Mouse (Mus musculus) MEL (cell line): ENCODE results near the gene Rbpj. TPM values are rescaled to one million over a fixed set of nuclear protein-coding genes. Genes with fewer than 3 reads are reported as not detected.

Experiments used
- DNase-seq: peaks from one replicate; pipeline ENCODE4 v3.0.0; 2011; ENCODE audit warnings: low read depth, low spot score
- H3K27ac ChIP-seq: 2 replicates; pipeline ENCODE4 v1.5.1; 2012; ENCODE audit warnings: low read depth, mild to moderate bottlenecking, control low read depth, low read length, moderate library complexity; ENCODE audit not compliant: control insufficient read depth
- H3K27me3 ChIP-seq, 2 experiments: fragments of 150-350 bp in 1 of 2; sonication (generic) in 1 of 2; 2 replicates each; pipeline ENCODE4 v1.6.1; 2012; ENCODE audit warnings: low read length in 2 of 2, mild to moderate bottlenecking in 2 of 2, improper control_type of control experiment in 1 of 2, moderate library complexity in 1 of 2; ENCODE audit not compliant: insufficient read depth in 2 of 2, control insufficient read depth in 1 of 2
- H3K36me3 ChIP-seq, 2 experiments: 2 replicates each; pipeline ENCODE4 v1.6.1; 2012 to 2014; ENCODE audit warnings: low read length in 2 of 2, improper control_type of control experiment in 1 of 2, inconsistent platforms in 1 of 2, mild to moderate bottlenecking in 1 of 2; ENCODE audit not compliant: insufficient read depth in 2 of 2, control insufficient read depth in 1 of 2
- H3K4me1 ChIP-seq, 2 experiments: fragments of 150-350 bp in 1 of 2; sonication (generic) in 1 of 2; 2 replicates each; pipeline ENCODE4 v1.6.1; 2012; ENCODE audit warnings: low read length in 2 of 2, improper control_type of control experiment in 1 of 2, mild to moderate bottlenecking in 1 of 2; ENCODE audit not compliant: insufficient read depth in 2 of 2, control insufficient read depth in 1 of 2
- H3K4me3 ChIP-seq, 2 experiments: fragments of 150-350 bp in 1 of 2; sonication (generic) in 1 of 2; 2 replicates each; pipeline ENCODE4 v1.5.1; 2012; ENCODE audit warnings: low read depth in 2 of 2, low read length in 2 of 2, mild to moderate bottlenecking in 2 of 2, moderate library complexity in 2 of 2, control low read depth in 1 of 2, improper control_type of control experiment in 1 of 2; ENCODE audit not compliant: control insufficient read depth in 1 of 2, insufficient read depth in 1 of 2
- H3K79me2 ChIP-seq: 2 replicates; pipeline ENCODE4 v1.6.1; 2012; ENCODE audit warnings: mild to moderate bottlenecking, low read length, moderate library complexity; ENCODE audit not compliant: control insufficient read depth, poor library complexity, insufficient read depth
- H3K9ac ChIP-seq: 2 replicates; pipeline ENCODE4 v1.6.1; 2012; ENCODE audit warnings: low read depth, mild to moderate bottlenecking, control low read depth, low read length, moderate library complexity; ENCODE audit not compliant: control insufficient read depth, poor library complexity, severe bottlenecking
- H3K9me3 ChIP-seq: fragments of 150-350 bp; sonication (generic); replicated peaks from 2 replicates; pipeline ENCODE4 v1.6.1; 2012; ENCODE audit warnings: mild to moderate bottlenecking, low read length, improper control_type of control experiment, moderate library complexity; ENCODE audit not compliant: insufficient read depth
- CHD1 ChIP-seq: IDR thresholded peaks from 2 replicates; pipeline ENCODE4 v1.6.1; 2012; ENCODE audit warnings: low read depth, mild to moderate bottlenecking, inconsistent platforms, low read length, improper control_type of control experiment
- CHD2 ChIP-seq: IDR thresholded peaks from 2 replicates; pipeline ENCODE4 v1.6.1; 2011; ENCODE audit warnings: low read length, improper control_type of control experiment
- E2F4 ChIP-seq: IDR thresholded peaks from 2 replicates; pipeline ENCODE4 v1.6.1; 2011; ENCODE audit warnings: low read depth, low read length, improper control_type of control experiment, borderline replicate concordance
- ELF1 ChIP-seq: IDR thresholded peaks from 2 replicates; pipeline ENCODE4 v1.6.1; 2014; ENCODE audit warnings: low read depth, mild to moderate bottlenecking, inconsistent platforms, low read length, improper control_type of control experiment, moderate library complexity
- EP300 ChIP-seq, 2 experiments: IDR thresholded peaks; 2 replicates each; pipeline ENCODE4 v1.6.1; 2011; ENCODE audit warnings: improper control_type of control experiment in 2 of 2, low read length in 2 of 2, low read depth in 1 of 2, mild to moderate bottlenecking in 1 of 2
- ETS1 ChIP-seq: IDR thresholded peaks from 2 replicates; pipeline ENCODE4 v1.6.1; 2012; ENCODE audit warnings: low read depth, mild to moderate bottlenecking, inconsistent platforms, low read length, improper control_type of control experiment, moderate library complexity
- HCFC1 ChIP-seq: IDR thresholded peaks from 2 replicates; pipeline ENCODE4 v1.6.1; 2012; ENCODE audit warnings: low read depth, mild to moderate bottlenecking, inconsistent platforms, low read length, improper control_type of control experiment, moderate library complexity
- MAFK ChIP-seq: IDR thresholded peaks from 2 replicates; pipeline ENCODE4 v1.6.1; 2011; ENCODE audit warnings: low read depth, mild to moderate bottlenecking, low read length, improper control_type of control experiment, borderline replicate concordance
- MAX ChIP-seq: IDR thresholded peaks from 2 replicates; pipeline ENCODE4 v1.6.1; 2011; ENCODE audit warnings: low read length, improper control_type of control experiment
- MEF2A ChIP-seq: IDR thresholded peaks from 2 replicates; pipeline ENCODE4 v1.6.1; 2014; ENCODE audit warnings: low read depth, mild to moderate bottlenecking, inconsistent platforms, low read length, improper control_type of control experiment; ENCODE audit not compliant: poor library complexity, insufficient replicate concordance, severe bottlenecking; ENCODE audit errors: extremely low read depth
- MXI1 ChIP-seq: IDR thresholded peaks from 2 replicates; pipeline ENCODE4 v1.6.1; 2011; ENCODE audit warnings: mild to moderate bottlenecking, low read depth, low read length, improper control_type of control experiment
- RAD21 ChIP-seq: IDR thresholded peaks from 2 replicates; pipeline ENCODE4 v1.6.1; 2011; ENCODE audit warnings: mild to moderate bottlenecking, low read depth, low read length, improper control_type of control experiment
- RCOR1 ChIP-seq: IDR thresholded peaks from 2 replicates; pipeline ENCODE4 v1.6.1; 2012; ENCODE audit warnings: low read depth, mild to moderate bottlenecking, inconsistent platforms, low read length, improper control_type of control experiment
- SIN3A ChIP-seq: IDR thresholded peaks from 2 replicates; pipeline ENCODE4 v1.6.1; 2012; ENCODE audit warnings: low read length, improper control_type of control experiment, inconsistent platforms
- TAL1 ChIP-seq: IDR thresholded peaks from 2 replicates; pipeline ENCODE4 v1.6.1; 2012; ENCODE audit warnings: mild to moderate bottlenecking, inconsistent platforms, low read length, moderate library complexity, mixed read lengths
- TBP ChIP-seq: IDR thresholded peaks from 2 replicates; pipeline ENCODE4 v1.8.0; 2011; ENCODE audit warnings: low read depth, low read length, improper control_type of control experiment
- TCF12 ChIP-seq: IDR thresholded peaks from 2 replicates; pipeline ENCODE4 v1.6.1; 2014; ENCODE audit warnings: low read depth, mild to moderate bottlenecking, inconsistent platforms, low read length, improper control_type of control experiment, moderate library complexity
- UBTF ChIP-seq: IDR thresholded peaks from 2 replicates; pipeline ENCODE4 v1.6.1; 2012; ENCODE audit warnings: low read depth, mild to moderate bottlenecking, inconsistent platforms, low read length, improper control_type of control experiment, moderate library complexity, borderline replicate concordance; ENCODE audit not compliant: insufficient read depth
- USF1 ChIP-seq: IDR thresholded peaks from 2 replicates; pipeline ENCODE4 v1.6.1; 2014; ENCODE audit warnings: low read depth, mild to moderate bottlenecking, inconsistent platforms, low read length, improper control_type of control experiment, moderate library complexity
- USF2 ChIP-seq, 2 experiments: IDR thresholded peaks; 2 replicates each; pipeline ENCODE4 v1.6.1; 2011 to 2012; ENCODE audit warnings: improper control_type of control experiment in 2 of 2, low read length in 2 of 2, borderline replicate concordance in 1 of 2, inconsistent platforms in 1 of 2, low read depth in 1 of 2, mild to moderate bottlenecking in 1 of 2; ENCODE audit not compliant: insufficient read depth in 1 of 2
- ZKSCAN1 ChIP-seq: IDR thresholded peaks from 2 replicates; pipeline ENCODE4 v1.6.1; 2012; ENCODE audit warnings: low read depth, mild to moderate bottlenecking, inconsistent platforms, low read length, improper control_type of control experiment, moderate library complexity
- ZNF384 ChIP-seq: IDR thresholded peaks from 2 replicates; pipeline ENCODE4 v1.6.1; 2012; ENCODE audit warnings: low read depth, mild to moderate bottlenecking, inconsistent platforms, low read length, improper control_type of control experiment
- polyA plus RNA-seq, 2 experiments: library from polyadenylated mRNA; stranded (reverse) in 1 of 2; unstranded in 1 of 2; fragments of >175 nt in 1 of 2; fragments of >200 nt in 1 of 2; gene quantifications; 2 replicates each; pipeline versions ENCODE4 v1.2.1 to v1.2.4; 2012; ENCODE audit warnings: low replicate concordance in 2 of 2, low read depth in 1 of 2; ENCODE audit not compliant: insufficient read length in 2 of 2, insufficient read depth in 1 of 2, missing spikeins in 1 of 2
- total RNA-seq: library from RNA; depleted of rRNA; stranded (reverse); fragments of 300-350 nt; gene quantifications from 2 replicates; pipeline ENCODE4 v1.2.3, GENCODE M21; 2012

The Rbpj gene
- total and polyA plus RNA-seq, 3 experiments: 6.0 to 34.5 (median 19.1) TPM

GRCm38 (mm10) chr5:53555474-53555873 lies 89.5 kb downstream of the Rbpj start:
- H3K4me1 ChIP-seq: no peaks in the 10 kb centered on the region
- no peak overlapping the region for H3K27ac ChIP-seq
- no peak overlapping the region for H3K9ac ChIP-seq
- DNase-seq: no peak
- no peak overlapping the region for H3K4me3 ChIP-seq
- no peaks in the 10 kb centered on the region for H3K36me3 ChIP-seq
- H3K9me3 ChIP-seq: no peaks in the 10 kb centered on the region
- TF ChIP-seq MXI1: no peak
- TF ChIP-seq USF2 (IDR thresholded peaks at IDR 0.05; ENCODE audit: borderline replicate concordance in 1 of 2, insufficient read depth in 1 of 2, low read depth in 1 of 2, low read length in 2 of 2): no peak
- TF ChIP-seq EP300 (IDR thresholded peaks at IDR 0.05; ENCODE audit: low read depth in 1 of 2, low read length in 2 of 2): no peak
- TF ChIP-seq CHD1: no peak
- TF ChIP-seq RCOR1: no peak
- no peak for TF ChIP-seq ZKSCAN1
- no peak for TF ChIP-seq MEF2A
- no peak for TF ChIP-seq RAD21
- no peak for TF ChIP-seq TCF12
- no peak for TF ChIP-seq ELF1
- no peak for TF ChIP-seq CHD2
- no peak for TF ChIP-seq USF1
- H3K79me2 ChIP-seq: no peaks in the 10 kb centered on the region
- H3K27me3 ChIP-seq: no peaks in the 10 kb centered on the region

- no peaks in the 10 kb centered on the region for H3K36me3 ChIP-seq
- no peak overlapping the region for H3K4me3 ChIP-seq
- H3K27me3 ChIP-seq: no peaks in the 10 kb centered on the region
- H3K27ac ChIP-seq: no peak overlapping the region
- no peaks in the 10 kb centered on the region for H3K79me2 ChIP-seq
- TF ChIP-seq RAD21 (no peak), USF2 (IDR thresholded peaks at IDR 0.05; ENCODE audit: borderline replicate concordance in 1 of 2, insufficient read depth in 1 of 2, low read depth in 1 of 2, low read length in 2 of 2) (no peak), ZKSCAN1 (no peak), HCFC1 (no peak), USF1 (no peak), SIN3A (no peak), E2F4 (no peak), MAFK (no peak), ETS1 (no peak), ZNF384 (no peak), UBTF (no peak), CHD2 (no peak), TCF12 (no peak), TAL1 (no peak), MAX (no peak), TBP (no peak)
- no peak overlapping the region for H3K9ac ChIP-seq
- no peaks in the 10 kb centered on the region for H3K9me3 ChIP-seq
- no peak for DNase-seq
- H3K4me1 ChIP-seq: no peaks in the 10 kb centered on the region
These were observed 90.0 kb downstream of the Rbpj start for GRCm38 (mm10) chr5:53555929-53556328.
